Mouse (Mus musculus) midbrain, embryonic 14.5 days (tissue): Measurements from ENCODE around the gene Slc13a2. TPM values are rescaled to one million over a fixed set of nuclear protein-coding genes. Genes with fewer than 3 reads are reported as not detected.

Experiments
- polyA plus RNA-seq: library from polyadenylated mRNA; unstranded; fragments of >200 nt; fragmentation: Nextera tagmentation; extraction: Ambion mirVana; gene quantifications from 2 replicates; pipeline ENCODE4 v1.2.1, GENCODE M21; 2014

The Slc13a2 gene
- polyA plus RNA-seq, 1 experiment from 2014 or later = not detected

Other genes starting within 250 kb of the Slc13a2 start
- gene Nek8, start 245.5 kb downstream of the Slc13a2 start, polyA plus RNA-seq = 3.9 and 4.2 TPM in 2 replicates
- gene Tlcd1, start 245.5 kb downstream of the Slc13a2 start, polyA plus RNA-seq = 6.4 and 6.9 TPM in 2 replicates
- 977 and 1,164 TPM in 2 replicates for gene Rpl23a, start 238.6 kb downstream of the Slc13a2 start, polyA plus RNA-seq
- 51.7 and 53.3 TPM in 2 replicates for gene Rab34, start 233.8 kb downstream of the Slc13a2 start, polyA plus RNA-seq
- gene Proca1, start 228.8 kb downstream of the Slc13a2 start, polyA plus RNA-seq = 0.97 and 1.0 TPM in 2 replicates
- gene Sdf2, start 176.5 kb downstream of the Slc13a2 start, polyA plus RNA-seq = 84.5 and 99.1 TPM in 2 replicates
- 21.2 and 29.5 TPM in 2 replicates for gene Supt6, start 176.2 kb downstream of the Slc13a2 start, polyA plus RNA-seq
- gene 2610507B11Rik, start 160.5 kb downstream of the Slc13a2 start, polyA plus RNA-seq = 52.8 and 72.1 TPM in 2 replicates
- 0.15 and 0.34 TPM in 2 replicates for gene BC030499, start 131.4 kb downstream of the Slc13a2 start, polyA plus RNA-seq
- 5.8 and 8.7 TPM in 2 replicates for gene Spag5, start 120.7 kb downstream of the Slc13a2 start, polyA plus RNA-seq
- 71.2 and 89.5 TPM in 2 replicates for gene Aldoc, start 99.2 kb downstream of the Slc13a2 start, polyA plus RNA-seq
- gene Pigs, start 93.8 kb downstream of the Slc13a2 start, polyA plus RNA-seq = 54.7 and 63.6 TPM in 2 replicates
- 78.3 and 98.1 TPM in 2 replicates for gene Unc119, start 78.7 kb downstream of the Slc13a2 start, polyA plus RNA-seq
- gene Foxn1, start 35.7 kb downstream of the Slc13a2 start, polyA plus RNA-seq = not detected in 2 replicates
- 21.4 and 22.7 TPM in 2 replicates for gene Slc46a1, start 43.5 kb upstream of the Slc13a2 start, polyA plus RNA-seq
- 49.7 and 55.6 TPM in 2 replicates for gene Sarm1, start 75.5 kb upstream of the Slc13a2 start, polyA plus RNA-seq
- 40.0 and 134 TPM in 2 replicates for gene Vtn, start 76.9 kb upstream of the Slc13a2 start, polyA plus RNA-seq
- gene Sebox, start 81.2 kb upstream of the Slc13a2 start, polyA plus RNA-seq = not detected in 2 replicates
- gene Tmem199, start 90.0 kb upstream of the Slc13a2 start, polyA plus RNA-seq = 104 and 108 TPM in 2 replicates
- 165 and 171 TPM in 2 replicates for gene Poldip2, start 90.0 kb upstream of the Slc13a2 start, polyA plus RNA-seq
- 51.7 and 58.4 TPM in 2 replicates for gene Tnfaip1, start 114.1 kb upstream of the Slc13a2 start, polyA plus RNA-seq
- 133 and 135 TPM in 2 replicates for gene Ift20, start 114.1 kb upstream of the Slc13a2 start, polyA plus RNA-seq
- gene Tmem97, start 128.6 kb upstream of the Slc13a2 start, polyA plus RNA-seq = 32.0 and 32.8 TPM in 2 replicates